Mouse (Mus musculus) lung, postnatal 0 days (tissue): ENCODE measurements at regions not wholly inside any gene's neighbourhood (a gene's known extent, or its start where the extent isn't known, plus 50 kb on each side); places are given as distances from the start of the nearest gene placed in this dataset.

Experiments used
- CTCF ChIP-seq: IDR thresholded peaks from 2 replicates; pipeline ENCODE4 v1.5.1; 2016; ENCODE audit warnings: antibody characterized with exemption, mild to moderate bottlenecking
- EP300 ChIP-seq: IDR thresholded peaks from 2 replicates; pipeline ENCODE4 v1.6.1; 2016; ENCODE audit warnings: antibody characterized with exemption, mild to moderate bottlenecking, control low read depth

GRCm38 (mm10) chr6:100435222-100435621 lies 147.9 kb upstream of the Rybp start:
- TF ChIP-seq CTCF, result no peak
- no peak for TF ChIP-seq EP300
